Mouse (Mus musculus): Measurements from ENCODE around the gene Gnat1.

Gene Gnat1

GRCm38 (mm10) chr9:107626158-107626843, 53.2 kb downstream of the Gnat1 start:
- DNase-seq (ENCODE audit: low spot score) = no peak

DNA sequence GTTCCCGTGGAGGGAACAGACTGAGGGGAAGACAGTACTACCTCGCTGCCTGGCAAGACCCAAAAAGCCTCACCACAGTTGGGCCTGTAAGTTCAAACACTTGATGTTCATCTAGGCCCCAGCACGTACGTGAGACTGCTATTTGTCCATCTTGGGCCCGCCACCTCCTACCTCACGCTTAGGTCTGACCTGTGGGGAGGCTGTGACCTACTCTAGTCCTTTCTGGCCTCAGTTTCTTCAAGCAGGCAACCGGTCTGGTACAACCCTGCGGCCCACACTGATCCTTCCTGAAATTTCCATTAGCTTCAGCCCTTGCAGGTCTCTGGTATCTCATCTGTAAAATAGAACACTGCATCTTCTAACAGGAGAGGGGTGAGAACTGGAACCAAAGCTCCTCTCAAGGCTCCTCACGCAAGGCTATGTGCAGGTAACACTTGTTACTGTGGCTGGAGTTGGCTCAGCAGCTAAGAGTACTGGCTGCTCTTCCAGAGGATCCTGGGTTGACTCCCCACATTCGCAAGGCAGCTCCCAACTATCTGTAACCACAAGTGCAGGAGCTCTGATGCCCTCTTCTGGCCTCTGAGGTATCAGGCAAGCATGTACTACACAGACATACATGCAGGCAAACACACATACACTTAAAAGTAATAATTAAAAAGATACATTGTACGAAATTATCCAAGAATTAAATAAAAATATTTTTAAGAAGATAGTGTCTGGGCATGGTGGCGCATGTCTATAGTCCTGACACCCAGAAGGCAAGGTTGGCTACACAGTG, 54.0 kb downstream of the Gnat1 start:
- no peak for DNase-seq (ENCODE audit: low spot score)

- no peak for DNase-seq (ENCODE audit: low spot score)
Measured at GRCm38 (mm10) chr9:107624951-107625350, 54.6 kb downstream of the Gnat1 start.

DNA sequence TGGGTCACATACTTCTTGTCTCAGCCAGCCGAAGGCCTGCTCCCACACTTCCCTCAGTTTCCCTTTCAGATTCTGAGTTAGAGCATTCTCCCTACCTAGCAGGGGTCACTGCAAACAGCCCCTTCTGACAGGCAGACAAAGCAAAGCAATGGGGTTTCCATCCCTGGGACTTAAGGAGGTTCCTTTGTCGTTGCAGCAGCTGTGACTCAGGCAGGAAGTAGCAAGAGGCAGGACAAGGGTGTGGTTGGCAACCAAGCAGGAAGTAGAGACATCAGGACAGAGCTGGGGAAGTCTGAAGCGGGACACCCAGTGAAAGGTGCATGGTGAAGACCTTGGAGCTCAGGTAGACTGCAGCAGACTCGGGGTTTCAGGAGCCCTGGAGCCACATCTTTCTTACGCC, 55.0 kb downstream of the Gnat1 start:
- DNase-seq (ENCODE audit: low spot score) = no peak

Data from retina, embryonic 14.5 days (tissue).